Mouse (Mus musculus) brain, embryonic 14.5 days (tissue): ENCODE measurements around the gene Slc22a20. TPM values are rescaled to one million over a fixed set of nuclear protein-coding genes. Genes with fewer than 3 reads are reported as not detected.

Experiments
- DNase-seq: peaks from one replicate; pipeline ENCODE4 v3.0.0-alpha.2; 2011; ENCODE audit warnings: low read depth
- CTCF ChIP-seq: fragments of 200-500 bp; IDR thresholded peaks from 2 replicates; pipeline ENCODE4 v1.5.1; 2012; ENCODE audit warnings: inconsistent platforms, mild to moderate bottlenecking, moderate library complexity, borderline replicate concordance; ENCODE audit not compliant: insufficient read depth, insufficient read length; ENCODE audit errors: extremely low read depth
- POLR2A ChIP-seq: fragments of 200-500 bp; IDR thresholded peaks from 2 replicates; pipeline ENCODE4 v1.6.1; 2012; ENCODE audit warnings: mild to moderate bottlenecking, inconsistent platforms, borderline replicate concordance; ENCODE audit not compliant: poor library complexity, insufficient read depth, insufficient read length, severe bottlenecking; ENCODE audit errors: extremely low read depth
- polyA plus RNA-seq: library from polyadenylated mRNA; depleted of rRNA; stranded (reverse); fragments of >200 nt; gene quantifications from 2 replicates; pipeline ENCODE4 v1.2.3, GENCODE M21; 2012

Slc22a20 gene
- polyA plus RNA-seq, 1 experiment: not detected

- no peak for DNase-seq
- no peak for TF ChIP-seq POLR2A
- TF ChIP-seq CTCF: no peak
Observed at GRCm38 (mm10) chr19:6013691-6014090, 27.7 kb upstream of the Slc22a20 start.

- TF ChIP-seq CTCF (no peak), POLR2A (no peak)
- no peak for DNase-seq
Observed at GRCm38 (mm10) chr19:6009137-6009536, 23.2 kb upstream of the Slc22a20 start.

GRCm38 (mm10) chr19:6007013-6007412, 21.1 kb upstream of the Slc22a20 start:
- DNase-seq: no peak
- TF ChIP-seq CTCF (no peak), POLR2A (no peak)

- no peak for DNase-seq
- TF ChIP-seq CTCF (no peak), POLR2A (no peak)
Observed at GRCm38 (mm10) chr19:6005541-6005940, 19.6 kb upstream of the Slc22a20 start.

DNA sequence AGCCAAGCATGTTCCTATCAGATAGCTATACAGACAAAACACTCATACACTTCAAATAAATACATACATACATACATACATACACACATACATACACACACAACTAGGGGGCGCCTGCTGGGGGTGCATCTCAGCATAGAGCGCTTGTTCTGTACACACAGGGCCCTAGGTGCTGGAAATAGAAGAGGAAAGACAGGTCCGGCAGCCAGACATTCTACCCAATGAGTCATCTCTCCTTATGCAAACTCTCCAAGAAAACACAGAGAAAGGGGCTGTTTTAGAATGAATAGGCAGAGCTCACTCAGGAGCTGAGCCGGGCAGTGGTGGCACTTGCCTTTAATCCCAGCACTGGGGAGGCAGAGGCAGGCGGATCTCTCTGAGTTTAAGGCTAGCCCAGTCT, 14.0 kb upstream of the Slc22a20 start:
- no peak for DNase-seq
- TF ChIP-seq POLR2A (no peak), CTCF (no peak)

DNA sequence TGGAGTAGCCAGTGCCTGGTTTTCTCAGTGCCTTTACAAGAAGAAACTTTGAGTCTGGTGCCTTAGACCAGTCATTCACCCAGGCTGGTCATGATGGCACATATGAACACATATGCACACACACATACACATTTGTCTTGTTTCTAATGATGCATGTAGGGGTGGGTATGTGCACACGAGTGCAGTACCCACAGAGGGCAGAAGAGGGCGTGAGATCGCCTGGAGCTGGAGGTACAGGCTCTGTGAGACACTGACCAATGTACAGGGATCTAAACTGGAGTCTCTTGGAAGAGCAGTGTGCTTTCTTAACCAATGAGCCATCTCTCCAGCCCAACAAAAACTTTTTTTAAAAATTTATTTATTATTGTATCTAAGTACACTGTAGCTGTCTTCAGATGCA, 12.2 kb upstream of the Slc22a20 start:
- TF ChIP-seq POLR2A: no peak
- no peak for TF ChIP-seq CTCF
- DNase-seq: no peak

DNA sequence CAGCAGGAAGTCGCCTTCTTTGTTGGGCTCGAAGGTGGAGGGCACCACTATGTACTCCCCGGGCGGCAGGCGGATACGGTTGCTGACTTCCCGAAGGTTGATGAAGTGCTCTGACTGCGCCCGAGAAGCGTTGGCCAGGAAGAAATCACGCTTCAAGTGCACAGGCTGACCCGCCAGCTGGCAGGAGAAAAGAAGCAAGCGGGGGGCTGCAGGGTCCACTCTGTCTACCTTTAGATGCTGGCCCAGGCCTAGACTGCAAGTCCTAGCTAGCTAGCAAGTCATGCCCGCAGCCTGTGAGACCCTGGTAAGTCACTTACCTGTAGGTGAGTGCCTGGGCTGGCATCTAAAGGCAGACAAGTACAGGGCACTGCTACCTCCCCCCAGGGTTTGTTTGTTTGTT, 8.8 kb upstream of the Slc22a20 start:
- DNase-seq: no peak

GRCm38 (mm10) chr19:5992012-5992411, 6.1 kb upstream of the Slc22a20 start:
- no peak for DNase-seq
- TF ChIP-seq POLR2A: no peak

More for the DNA sequence above, 8.8 kb upstream of the Slc22a20 start:
- TF ChIP-seq CTCF (no peak), POLR2A (no peak)

- DNase-seq: no peak
- TF ChIP-seq CTCF: no peak
- TF ChIP-seq POLR2A: no peak
Observed at GRCm38 (mm10) chr19:5991467-5991866, 5.5 kb upstream of the Slc22a20 start.

DNA sequence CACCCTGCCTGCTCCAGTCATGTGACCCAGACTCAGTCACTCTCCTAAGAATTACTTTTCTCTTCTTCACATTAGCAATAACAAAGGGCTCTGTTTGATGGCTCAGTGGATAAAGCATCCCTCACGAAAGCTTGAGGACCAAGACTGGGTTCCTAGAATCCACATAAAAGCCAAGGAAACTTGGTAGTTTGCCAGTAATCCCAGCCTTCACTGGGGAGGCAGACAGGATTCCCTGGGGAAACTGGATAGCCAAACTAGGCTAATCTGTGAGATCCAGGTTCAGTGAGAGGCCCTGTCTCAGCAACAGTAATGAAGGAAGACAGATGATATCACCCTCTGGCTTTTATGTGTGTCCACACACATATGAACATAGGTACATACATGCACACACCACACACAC, 5.0 kb upstream of the Slc22a20 start:
- peak; percentile 9 for DNase-seq
- TF ChIP-seq CTCF: no peak
- no peak for TF ChIP-seq POLR2A

DNA sequence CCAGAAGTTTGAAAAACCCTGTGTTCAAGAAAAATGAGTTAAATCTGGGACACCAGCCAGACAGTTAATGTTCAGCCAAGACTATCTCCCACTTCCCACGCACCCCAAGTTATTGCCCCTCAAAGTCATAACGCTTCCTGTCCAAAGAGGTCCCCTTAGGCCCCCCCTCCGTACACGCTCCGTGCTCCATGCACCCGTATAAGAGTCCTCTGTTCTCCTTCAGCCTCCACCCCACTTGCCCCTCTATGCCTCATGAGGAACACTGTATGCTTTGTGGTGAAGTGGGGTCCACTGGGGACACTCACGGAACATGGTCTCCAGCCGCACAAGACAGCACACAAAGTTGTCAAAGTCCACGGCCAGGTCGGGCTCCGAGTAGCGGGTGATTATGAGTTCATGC, 4.1 kb upstream of the Slc22a20 start:
- TF ChIP-seq POLR2A: no peak
- no peak for TF ChIP-seq CTCF
- DNase-seq: no peak

DNA sequence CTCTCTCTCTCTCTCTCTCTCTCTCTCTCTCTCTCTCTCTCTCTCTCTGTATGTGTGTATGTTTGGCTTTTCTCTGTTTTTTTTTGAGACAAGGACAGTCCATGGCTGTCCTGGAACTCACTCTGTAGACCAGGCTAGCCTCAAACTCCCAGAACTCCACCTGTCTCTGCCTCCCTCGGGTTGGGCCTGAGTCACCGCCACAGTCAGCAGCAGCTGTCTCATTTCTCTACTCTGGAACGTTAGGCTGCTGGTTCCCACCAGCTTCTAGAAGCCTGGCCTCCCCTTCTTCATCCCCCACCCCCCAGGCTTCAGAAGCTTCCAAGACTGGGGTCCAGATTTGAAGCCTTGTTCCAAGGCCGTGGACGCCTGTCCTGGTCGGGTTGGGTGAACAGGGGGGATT, 3.6 kb upstream of the Slc22a20 start:
- TF ChIP-seq POLR2A (no peak), CTCF (no peak)
- no peak for DNase-seq
